Mouse (Mus musculus) intestine, embryonic 16.5 days (tissue): ENCODE results near the gene Tmed10. TPM values are rescaled to one million over a fixed set of nuclear protein-coding genes. Genes with fewer than 3 reads are reported as not detected.

Source experiments
- ATAC-seq: fragments of 200-750 bp; cut with Nextera tagmentation; 2 replicates; pipeline ENCODE4 v1.8.0; 2017; ENCODE audit warnings: moderate TSS enrichment, moderate library complexity
- H3K27ac ChIP-seq: fragments of 300-500 bp; sonication (generic); 2 replicates; pipeline ENCODE4 v1.5.1; 2014; ENCODE audit warnings: mild to moderate bottlenecking, low read length
- H3K27me3 ChIP-seq: fragments of 300-500 bp; sonication (generic); replicated peaks from 2 replicates; pipeline ENCODE4 v1.6.1; 2014; ENCODE audit warnings: low read length, control low read depth, mixed read lengths; ENCODE audit not compliant: control insufficient read depth, insufficient read depth
- H3K36me3 ChIP-seq: fragments of 300-500 bp; sonication (generic); 2 replicates; pipeline ENCODE4 v1.6.1; 2014; ENCODE audit warnings: low read length, control low read depth; ENCODE audit not compliant: control insufficient read depth, insufficient read depth
- H3K4me1 ChIP-seq: fragments of 300-500 bp; sonication (generic); 2 replicates; pipeline ENCODE4 v1.6.1; 2014; ENCODE audit warnings: low read length, control low read depth, mixed read lengths; ENCODE audit not compliant: control insufficient read depth, insufficient read depth
- H3K4me2 ChIP-seq: fragments of 300-500 bp; sonication (generic); 2 replicates; pipeline ENCODE4 v1.6.1; 2014; ENCODE audit warnings: low read depth, low read length, control low read depth
- H3K4me3 ChIP-seq: fragments of 300-500 bp; sonication (generic); 2 replicates; pipeline ENCODE4 v1.5.1; 2014; ENCODE audit warnings: mild to moderate bottlenecking, low read length
- H3K9ac ChIP-seq: fragments of 300-500 bp; sonication (generic); 2 replicates; pipeline ENCODE4 v1.6.1; 2014; ENCODE audit warnings: low read depth, low read length
- H3K9me3 ChIP-seq: fragments of 300-500 bp; sonication (generic); 2 replicates; pipeline ENCODE4 v1.6.1; 2016; ENCODE audit warnings: low read length, control low read depth; ENCODE audit not compliant: control insufficient read depth
- WGBS: fragments of 180-500 bp; shearing (Covaris S2); extraction: QIAGEN DNeasy Blood & Tissue Kit; methylation state at CpG from one replicate; pipeline ENCODE4 v1.1.7; 2014; 5-methylcytosine and 5-hydroxymethylcytosine counted together
- polyA plus RNA-seq: library from polyadenylated mRNA; unstranded; fragments of >200 nt; fragmentation: Nextera tagmentation; extraction: Ambion mirVana; gene quantifications from 2 replicates; pipeline ENCODE4 v1.2.1, GENCODE M21; 2015

Tmed10 gene
- polyA plus RNA-seq, 1 experiment from 2014 or later = 352 TPM

DNA sequence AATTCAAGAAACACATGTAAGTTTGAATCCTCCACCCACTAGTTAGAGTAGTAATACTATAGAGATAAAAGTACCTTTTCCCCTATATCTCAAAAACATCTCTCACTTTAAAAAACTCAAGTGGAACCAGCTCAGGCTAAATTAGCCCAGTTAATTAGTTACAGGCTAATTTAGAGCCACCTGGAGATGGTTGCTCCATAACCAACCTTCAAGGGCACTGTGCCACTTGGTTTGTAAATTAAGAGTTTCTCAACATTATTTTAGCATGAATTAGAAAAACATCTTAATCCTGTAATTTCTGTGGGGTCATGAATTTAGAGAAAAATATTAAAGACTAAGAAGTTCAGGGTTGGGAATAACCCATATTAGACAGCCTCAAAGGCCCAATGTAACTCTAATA, 83.1 kb downstream of the Tmed10 start:
- Histone ChIP-seq H3K27me3 (no peaks in the 10 kb centered on the region), H3K4me2 (no peak overlapping the region), H3K4me3 (no peak overlapping the region), H3K9me3 (no peaks in the 10 kb centered on the region), H3K9ac (no peak overlapping the region), H3K36me3 (no peaks in the 10 kb centered on the region; the same call in 1 of the 2 replicates), H3K27ac (no peak overlapping the region), H3K4me1 (peaks cover 12% of the 10 kb centered on the region)
- no peak for ATAC-seq

- peaks cover 12% of the 10 kb centered on the region for H3K4me1 ChIP-seq
These were observed 84.0 kb downstream of the Tmed10 start for GRCm38 (mm10) chr12:85290633-85291032.

More at GRCm38 (mm10) chr12:85290633-85291032, 84.0 kb downstream of the Tmed10 start:
- no peak for ATAC-seq
- Histone ChIP-seq H3K9me3 (no peaks in the 10 kb centered on the region), H3K27me3 (no peaks in the 10 kb centered on the region), H3K4me3 (no peak overlapping the region; the same call in 1 of the 2 replicates), H3K27ac (no peak overlapping the region), H3K4me2 (no peak overlapping the region), H3K36me3 (no peaks in the 10 kb centered on the region; the same call in 1 of the 2 replicates), H3K9ac (0 out of 2 replicates have a peak overlapping the region, but pooled peaks have one; percentile 7)
- WGBS = 73% methylated on average over 10 of the region's 10 CpGs

Other genes starting within 250 kb of the Tmed10 start
- 2.4 TPM in 2 replicates for gene Rps6kl1, start 223.6 kb downstream of the Tmed10 start, polyA plus RNA-seq
- gene Pgf, start 197.1 kb downstream of the Tmed10 start, polyA plus RNA-seq = 12.4 and 14.0 TPM in 2 replicates
- gene Eif2b2, start 155.4 kb downstream of the Tmed10 start, polyA plus RNA-seq = 67.6 and 74.8 TPM in 2 replicates
- 5.5 and 5.7 TPM in 2 replicates for gene Mlh3, start 104.2 kb downstream of the Tmed10 start, polyA plus RNA-seq
- 50.2 and 52.3 TPM in 2 replicates for gene Acyp1, start 86.4 kb downstream of the Tmed10 start, polyA plus RNA-seq
- 1.5 TPM in 2 replicates for gene Zc2hc1c, start 86.3 kb downstream of the Tmed10 start, polyA plus RNA-seq
- gene Nek9, start 35.5 kb downstream of the Tmed10 start, polyA plus RNA-seq = 13.2 and 15.9 TPM in 2 replicates
- 6.4 and 6.6 TPM in 2 replicates for gene Fos, start 99.0 kb upstream of the Tmed10 start, polyA plus RNA-seq
- 0.26 and 0.27 TPM in 2 replicates for gene Jdp2, start 224.2 kb upstream of the Tmed10 start, polyA plus RNA-seq